Mouse (Mus musculus) bone marrow macrophage, adult 2 months (primary cell): ENCODE data around the gene Guca1b.

Experiments used
- CTCF ChIP-seq: IDR thresholded peaks from 2 replicates; pipeline ENCODE4 v1.5.1; 2012; ENCODE audit warnings: low read depth, mild to moderate bottlenecking, low read length, moderate library complexity
- POLR2A ChIP-seq: IDR thresholded peaks from 2 replicates; pipeline ENCODE4 v1.6.1; 2012; ENCODE audit warnings: mild to moderate bottlenecking, low read depth, low read length, borderline replicate concordance

DNA sequence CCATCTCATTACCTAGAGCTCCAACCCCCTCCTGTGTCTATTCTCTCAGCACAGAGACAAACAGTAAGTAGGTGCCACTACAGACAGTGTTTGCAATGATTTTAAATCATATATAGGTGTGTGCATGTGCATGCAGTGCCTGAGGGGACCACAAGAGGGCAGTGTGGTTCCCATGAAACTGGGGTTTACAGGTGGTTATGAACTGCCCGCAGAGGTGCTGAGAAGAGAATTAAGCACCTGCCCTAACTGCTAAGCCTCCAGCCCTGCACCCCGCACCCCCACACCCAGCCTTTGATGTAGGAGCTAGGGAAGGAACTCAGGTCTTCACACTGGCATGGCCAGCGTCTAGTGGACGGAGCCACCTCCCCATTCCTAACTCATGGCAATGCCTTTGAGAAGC is 1.5 kb downstream of the Guca1b start:
- TF ChIP-seq POLR2A (no peak), CTCF (peak; percentile 94)
